Mouse (Mus musculus): ENCODE measurements around the gene Rap1b. TPM values are rescaled to one million over a fixed set of nuclear protein-coding genes. Genes with fewer than 3 reads are reported as not detected.

Rap1b gene
- polyA plus RNA-seq, 1 experiment from 2014 or later: 138 TPM

GRCm38 (mm10) chr10:117780306-117780911 is 65.4 kb downstream of the Rap1b start:
- Histone ChIP-seq H3K27ac (replicated peaks) (no peak overlapping the region), H3K27me3 (no peaks in the 10 kb centered on the region), H3K9ac (replicated peaks) (no peak overlapping the region), H3K36me3 (peaks cover 86% of the 10 kb centered on the region), H3K9me3 (no peaks in the 10 kb centered on the region), H3K4me3 (no peak overlapping the region), H3K4me2 (replicated peaks) (no peak overlapping the region), H3K4me1 (no peaks in the 10 kb centered on the region)
- ATAC-seq (ENCODE audit: low FRiP score, low read depth): no peak
- 94% methylated on average over 6 of the region's 6 CpGs for WGBS

GRCm38 (mm10) chr10:117779581-117780305 is 66.1 kb downstream of the Rap1b start:
- 96% methylated on average over 8 of the region's 8 CpGs for WGBS
- H3K27me3 ChIP-seq: no peaks in the 10 kb centered on the region
- no peak overlapping the region for H3K27ac ChIP-seq (replicated peaks)
- no peak overlapping the region for H3K4me3 ChIP-seq
- H3K36me3 ChIP-seq: peaks cover 86% of the 10 kb centered on the region
- no peaks in the 10 kb centered on the region for H3K4me1 ChIP-seq
- H3K4me2 ChIP-seq (replicated peaks): no peak overlapping the region
- no peak for ATAC-seq (ENCODE audit: low FRiP score, low read depth)
- no peak overlapping the region for H3K9ac ChIP-seq (replicated peaks)
- H3K9me3 ChIP-seq: no peaks in the 10 kb centered on the region

- no peaks in the 10 kb centered on the region for H3K9me3 ChIP-seq
- H3K4me1 ChIP-seq: no peaks in the 10 kb centered on the region
- H3K9ac ChIP-seq (replicated peaks): no peak overlapping the region
- H3K36me3 ChIP-seq: peaks cover 88% of the 10 kb centered on the region
- WGBS: 92% methylated on average over 4 of the region's 4 CpGs
- no peak overlapping the region for H3K4me2 ChIP-seq (replicated peaks)
- no peak for ATAC-seq (ENCODE audit: low FRiP score, low read depth)
- no peak overlapping the region for H3K4me3 ChIP-seq
- no peaks in the 10 kb centered on the region for H3K27me3 ChIP-seq
- no peak overlapping the region for H3K27ac ChIP-seq (replicated peaks)
These were observed 66.9 kb downstream of the Rap1b start for GRCm38 (mm10) chr10:117778951-117779350.

- Histone ChIP-seq H3K4me2 (replicated peaks) (no peak overlapping the region), H3K4me1 (no peaks in the 10 kb centered on the region), H3K36me3 (peaks cover 85% of the 10 kb centered on the region), H3K9ac (replicated peaks) (no peak overlapping the region), H3K27ac (replicated peaks) (no peak overlapping the region), H3K4me3 (no peak overlapping the region), H3K27me3 (no peaks in the 10 kb centered on the region), H3K9me3 (no peaks in the 10 kb centered on the region)
- no peak for ATAC-seq (ENCODE audit: low FRiP score, low read depth)
- 89% methylated on average over 12 of the region's 12 CpGs for WGBS
These were observed 67.4 kb downstream of the Rap1b start for GRCm38 (mm10) chr10:117778328-117778910.

- peaks cover 89% of the 10 kb centered on the region for H3K36me3 ChIP-seq
- no peaks in the 10 kb centered on the region for H3K4me1 ChIP-seq
- no peak overlapping the region for H3K27ac ChIP-seq (replicated peaks)
- H3K27me3 ChIP-seq: no peaks in the 10 kb centered on the region
- H3K9ac ChIP-seq (replicated peaks): no peak overlapping the region
- no peaks in the 10 kb centered on the region for H3K9me3 ChIP-seq
- WGBS: 94% methylated on average over 17 of the region's 17 CpGs
- no peak for ATAC-seq (ENCODE audit: low FRiP score, low read depth)
- H3K4me2 ChIP-seq (replicated peaks): no peak overlapping the region
- H3K4me3 ChIP-seq: no peak overlapping the region
These were observed 68.1 kb downstream of the Rap1b start for GRCm38 (mm10) chr10:117777501-117778327.

GRCm38 (mm10) chr10:117777103-117777470 is 68.7 kb downstream of the Rap1b start:
- WGBS: 93% methylated on average over 3 of the region's 3 CpGs
- Histone ChIP-seq H3K4me3 (no peak overlapping the region), H3K27ac (replicated peaks) (no peak overlapping the region), H3K36me3 (peaks cover 89% of the 10 kb centered on the region), H3K27me3 (no peaks in the 10 kb centered on the region), H3K4me1 (no peaks in the 10 kb centered on the region), H3K9ac (replicated peaks) (no peak overlapping the region), H3K9me3 (no peaks in the 10 kb centered on the region), H3K4me2 (replicated peaks) (no peak overlapping the region)
- ATAC-seq (ENCODE audit: low FRiP score, low read depth): no peak

- Histone ChIP-seq H3K27me3 (no peaks in the 10 kb centered on the region), H3K9me3 (no peaks in the 10 kb centered on the region), H3K36me3 (peaks cover 86% of the 10 kb centered on the region), H3K27ac (replicated peaks) (no peak overlapping the region), H3K4me3 (no peak overlapping the region), H3K4me1 (no peaks in the 10 kb centered on the region), H3K4me2 (replicated peaks) (no peak overlapping the region), H3K9ac (replicated peaks) (no peak overlapping the region)
- WGBS: 94% methylated on average over 12 of the region's 12 CpGs
- no peak for ATAC-seq (ENCODE audit: low FRiP score, low read depth)
These were observed 69.3 kb downstream of the Rap1b start for GRCm38 (mm10) chr10:117776281-117777102.

- Histone ChIP-seq H3K36me3 (peaks cover 86% of the 10 kb centered on the region), H3K27ac (replicated peaks) (no peak overlapping the region), H3K4me3 (no peak overlapping the region), H3K9ac (replicated peaks) (no peak overlapping the region), H3K4me1 (no peaks in the 10 kb centered on the region), H3K9me3 (no peaks in the 10 kb centered on the region), H3K4me2 (replicated peaks) (no peak overlapping the region), H3K27me3 (no peaks in the 10 kb centered on the region)
- ATAC-seq (ENCODE audit: low FRiP score, low read depth): no peak
- WGBS: 92% methylated on average over 6 of the region's 6 CpGs
These were observed 70.3 kb downstream of the Rap1b start for GRCm38 (mm10) chr10:117775401-117776144.

- no peak overlapping the region for H3K4me3 ChIP-seq
- no peak overlapping the region for H3K9ac ChIP-seq (replicated peaks)
- WGBS: 100% methylated on average over 1 of the region's 1 CpGs
- H3K36me3 ChIP-seq: peaks cover 88% of the 10 kb centered on the region
- no peaks in the 10 kb centered on the region for H3K4me1 ChIP-seq
- H3K4me2 ChIP-seq (replicated peaks): no peak overlapping the region
- no peaks in the 10 kb centered on the region for H3K27me3 ChIP-seq
- no peak for ATAC-seq (ENCODE audit: low FRiP score, low read depth)
- H3K9me3 ChIP-seq: no peaks in the 10 kb centered on the region
- no peak overlapping the region for H3K27ac ChIP-seq (replicated peaks)
These were observed 71.1 kb downstream of the Rap1b start for GRCm38 (mm10) chr10:117774817-117775120.

- Histone ChIP-seq H3K27ac (replicated peaks) (no peak overlapping the region), H3K4me3 (no peak overlapping the region), H3K4me2 (replicated peaks) (no peak overlapping the region), H3K4me1 (no peaks in the 10 kb centered on the region), H3K9ac (replicated peaks) (no peak overlapping the region), H3K36me3 (peaks cover 89% of the 10 kb centered on the region), H3K27me3 (no peaks in the 10 kb centered on the region), H3K9me3 (no peaks in the 10 kb centered on the region)
- WGBS: 95% methylated on average over 22 of the region's 22 CpGs
- no peak for ATAC-seq (ENCODE audit: low FRiP score, low read depth)
These were observed 71.6 kb downstream of the Rap1b start for GRCm38 (mm10) chr10:117774011-117774816.
